Mouse (Mus musculus) ES-E14 (cell line): ENCODE measurements around the gene U90926.

ENCODE experiments used
- CHD2 ChIP-seq: IDR thresholded peaks from 2 replicates; pipeline ENCODE4 v1.6.1; 2014; ENCODE audit warnings: mild to moderate bottlenecking, low read depth, low read length, inconsistent platforms
- HCFC1 ChIP-seq: IDR thresholded peaks from 2 replicates; pipeline ENCODE4 v1.6.1; 2012; ENCODE audit warnings: low read length, inconsistent platforms, borderline replicate concordance; ENCODE audit not compliant: insufficient read depth
- ZNF384 ChIP-seq: IDR thresholded peaks from 2 replicates; pipeline ENCODE4 v1.6.1; 2012; ENCODE audit warnings: low read depth, low read length, inconsistent platforms

DNA sequence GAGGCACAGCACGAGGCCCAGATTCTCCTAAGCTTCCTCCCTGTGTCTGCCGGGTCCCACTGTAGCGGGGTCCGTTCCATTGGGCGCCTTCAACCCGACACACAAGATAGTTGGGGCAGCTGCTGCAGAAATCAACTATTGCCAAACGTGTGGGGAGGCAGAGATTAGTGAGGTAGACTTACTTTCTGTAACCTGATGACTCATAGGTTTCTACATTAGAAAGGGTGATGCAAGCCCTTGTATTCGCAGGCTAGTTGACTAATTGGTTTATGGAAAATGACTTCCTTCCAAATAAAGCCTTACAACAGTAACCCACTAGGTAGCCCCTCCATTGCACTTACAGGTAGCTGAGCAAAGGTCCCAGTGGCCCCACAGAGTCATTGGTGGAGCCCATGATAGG lies 47.4 kb upstream of the U90926 start:
- no peak for TF ChIP-seq HCFC1
- TF ChIP-seq CHD2, result no peak
- no peak for TF ChIP-seq ZNF384
